18 mouse cellular contexts compared by ENCODE assay signal in the genomic region with DNA sequence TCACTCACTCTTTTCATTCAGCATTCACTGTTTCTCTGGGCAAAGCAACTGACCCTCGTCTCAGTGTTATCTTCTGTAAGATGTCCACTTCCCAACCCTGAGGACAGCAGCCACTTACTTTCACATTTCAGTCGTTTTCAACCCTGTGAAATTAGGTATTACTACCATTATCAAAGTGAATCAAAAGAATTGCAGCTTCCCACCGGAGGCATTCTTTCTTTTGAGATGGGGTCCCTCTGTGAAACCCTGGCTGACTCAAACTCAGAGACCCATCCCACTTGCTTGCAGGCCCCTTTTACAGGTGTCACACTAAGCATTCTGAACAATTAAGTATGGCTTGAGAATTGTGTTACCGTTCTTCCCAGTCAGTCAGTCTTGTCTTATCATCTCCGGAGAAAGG. TPM values are rescaled to one million over a fixed set of nuclear protein-coding genes. Genes with fewer than 3 reads are reported as not detected.
DNase-seq lines count a peak whose midpoint lies in the region; ATAC-seq and TF ChIP-seq lines count a peak whose summit lies in the region.
"Had no signal": no experiment of that assay in that cellular context is flagged by ENCODE, and none has a peak within 500 bp of the region (broad histone marks: within the 10 kb centered on the region; RNA-seq: fewer than 3 reads in every experiment).

No protein-coding gene starts in this region.

- no peak overlapping the region for H3K4me3 ChIP-seq in forebrain, embryonic 13.5 days
- H3K4me3 ChIP-seq in forebrain, embryonic 15.5 days: no peak overlapping the region
- no peak overlapping the region for H3K4me3 ChIP-seq in kidney, embryonic 16.5 days (ENCODE audit: low read length)
- no peak overlapping the region for H3K4me3 ChIP-seq in CH12.LX (replicated peaks in 1 of 3; ENCODE audit: low read depth in 2 of 3, low read length in 2 of 3, poor library complexity in 1 of 3)
- peak overlapping the region; percentile 22; the same call in 1 of the 2 replicates for H3K4me3 ChIP-seq in embryonic facial prominence, embryonic 10.5 days
- H3K4me3 ChIP-seq: heart, embryonic 10.5 days had no signal

- H3K79me2 ChIP-seq in CH12.LX (replicated peaks; ENCODE audit: control insufficient read depth, extremely low read depth, insufficient read depth, poor library complexity, severe bottlenecking): peaks cover 74% of the 10 kb centered on the region

- dilution Hi-C loops in CH12.LX (cut with MboI; ENCODE audit: extremely low pct_ligation_motif_present, extremely low pct_unique_long_range_greater_than_20kb, low sequenced_read_pairs): no loop called here

- no peak overlapping the region for H3K27ac ChIP-seq in forebrain, embryonic 13.5 days
- H3K27ac ChIP-seq in forebrain, embryonic 15.5 days (replicated peaks): no peak overlapping the region
- H3K27ac ChIP-seq in kidney, embryonic 16.5 days (ENCODE audit: low read length): peak overlapping the region; percentile 34; the same call in 1 of the 2 replicates
- peak overlapping the region; percentile 68; the same call in 1 of the 2 replicates for H3K27ac ChIP-seq in CH12.LX (ENCODE audit: insufficient read depth, low read depth)
- H3K27ac ChIP-seq in embryonic facial prominence, embryonic 10.5 days (replicated peaks): no peak overlapping the region
- H3K27ac ChIP-seq: heart, embryonic 10.5 days had no signal

- no peak for DNase-seq in kidney, adult 9 months
- no peak for DNase-seq in CH12.LX (ENCODE audit: extremely low read depth)
- no peak for DNase-seq in embryonic facial prominence, embryonic 10.5 days (ENCODE audit: low spot score)
- no peak for DNase-seq in left cerebral cortex, postnatal 4 days
- DNase-seq in frontal cortex, postnatal 25 days (ENCODE audit: low spot score in 2 of 2): no peak
- DNase-seq: adrenal gland, adult 2 months; cerebellum, adult 8-10 months; forebrain, postnatal 0 days; heart, postnatal 14 days; kidney, postnatal 25 days; liver; liver, postnatal 0 days; lung, postnatal 10 days; right cerebral cortex, postnatal 25 days had no signal

- peaks cover 6% of the 10 kb centered on the region; the same call in 1 of the 2 replicates for H3K36me3 ChIP-seq in forebrain, embryonic 13.5 days (ENCODE audit: poor library complexity, severe bottlenecking)
- H3K36me3 ChIP-seq in forebrain, embryonic 15.5 days: no peaks in the 10 kb centered on the region
- H3K36me3 ChIP-seq in kidney, embryonic 16.5 days (ENCODE audit: insufficient read depth, low read length): 0 out of 2 replicates have a peak, but pooled peaks cover 4% of the 10 kb centered on the region
- H3K36me3 ChIP-seq in CH12.LX (replicated peaks in 1 of 2; ENCODE audit: control insufficient read depth in 1 of 2, insufficient read depth in 1 of 2, low read length in 1 of 2): peaks cover 0 to 32% of the 10 kb centered on the region in 2 experiments
- H3K36me3 ChIP-seq in embryonic facial prominence, embryonic 10.5 days (replicated peaks): peaks cover 45% of the 10 kb centered on the region

- H3K27me3 ChIP-seq in forebrain, embryonic 13.5 days: no peaks in the 10 kb centered on the region
- H3K27me3 ChIP-seq in forebrain, embryonic 15.5 days: no peaks in the 10 kb centered on the region
- no peaks in the 10 kb centered on the region for H3K27me3 ChIP-seq in kidney, embryonic 16.5 days (ENCODE audit: insufficient read depth, low read length)
- H3K27me3 ChIP-seq in CH12.LX (replicated peaks): no peaks in the 10 kb centered on the region
- no peaks in the 10 kb centered on the region for H3K27me3 ChIP-seq in embryonic facial prominence, embryonic 10.5 days (replicated peaks; ENCODE audit: low read depth, poor library complexity, severe bottlenecking)

- H3K4me1 ChIP-seq in forebrain, embryonic 13.5 days: peaks cover 31% of the 10 kb centered on the region
- peaks cover 29% of the 10 kb centered on the region for H3K4me1 ChIP-seq in forebrain, embryonic 15.5 days
- H3K4me1 ChIP-seq in kidney, embryonic 16.5 days (ENCODE audit: insufficient read depth, low read length): peaks cover 32% of the 10 kb centered on the region
- H3K4me1 ChIP-seq in CH12.LX (ENCODE audit: control insufficient read depth in 1 of 2, insufficient read depth in 2 of 2): peaks cover 6 to 52% of the 10 kb centered on the region in 2 experiments; a peak in 3 of 4 replicates
- H3K4me1 ChIP-seq in embryonic facial prominence, embryonic 10.5 days: peaks cover 27% of the 10 kb centered on the region

- WGBS in forebrain, embryonic 13.5 days: 47% methylated on average over 5 of the region's 5 CpGs
- WGBS in forebrain, embryonic 15.5 days: 50% methylated on average over 5 of the region's 5 CpGs
- WGBS in kidney, embryonic 16.5 days: 56% methylated on average over 5 of the region's 5 CpGs
- 62% methylated on average over 5 of the region's 5 CpGs for WGBS in embryonic facial prominence, embryonic 10.5 days

- in situ Hi-C loops in CH12.LX (cut with MboI; ENCODE audit: low pct_ligation_motif_present, low pct_unique_long_range_greater_than_20kb, low sequenced_read_pairs): loop anchor here (25.0 kb wide), 1 partner anchor 170 kb away; a partner anchor contains a TSS

- no peaks in the 10 kb centered on the region for H3K9me3 ChIP-seq in forebrain, embryonic 13.5 days (replicated peaks)
- H3K9me3 ChIP-seq in forebrain, embryonic 15.5 days: no peaks in the 10 kb centered on the region
- no peaks in the 10 kb centered on the region for H3K9me3 ChIP-seq in kidney, embryonic 16.5 days (ENCODE audit: low read length)
- no peaks in the 10 kb centered on the region for H3K9me3 ChIP-seq in CH12.LX (replicated peaks; ENCODE audit: low read length)
- no peaks in the 10 kb centered on the region for H3K9me3 ChIP-seq in embryonic facial prominence, embryonic 10.5 days
- H3K9me3 ChIP-seq: heart, embryonic 10.5 days had no signal

- H3K9ac ChIP-seq in forebrain, embryonic 13.5 days: no peak overlapping the region
- H3K9ac ChIP-seq in forebrain, embryonic 15.5 days (replicated peaks): no peak overlapping the region
- H3K9ac ChIP-seq in kidney, embryonic 16.5 days (replicated peaks; ENCODE audit: low read length): 0 out of 2 replicates have a peak overlapping the region, but pooled peaks have one; percentile 35
- H3K9ac ChIP-seq in CH12.LX (ENCODE audit: insufficient read depth, low read depth): peak overlapping the region; percentile 44; the same call in 1 of the 2 replicates
- H3K9ac ChIP-seq: forebrain, postnatal 0 days; liver, postnatal 0 days had no signal

- intact Hi-C loops in left cerebral cortex, postnatal 4 days (cut with DNase I): no loop called here

- TF ChIP-seq RAD21 in CH12.LX (IDR thresholded peaks at IDR 0.05; ENCODE audit: low read depth, low read length): no peak

- peak overlapping the region; percentile 37 for H3K4me2 ChIP-seq in forebrain, embryonic 13.5 days
- H3K4me2 ChIP-seq in forebrain, embryonic 15.5 days (replicated peaks): no peak overlapping the region
- no peak overlapping the region; the same call in 1 of the 2 replicates for H3K4me2 ChIP-seq in kidney, embryonic 16.5 days (replicated peaks; ENCODE audit: low read depth, low read length)
- H3K4me2 ChIP-seq in CH12.LX (ENCODE audit: insufficient read depth, low read depth, poor library complexity, severe bottlenecking): peak overlapping the region; percentile 96

- no peak for TF ChIP-seq EP300 in CH12.LX (IDR thresholded peaks at IDR 0.05; ENCODE audit: low read length)

- no peak for TF ChIP-seq POLR2A in CH12.LX (IDR thresholded peaks at IDR 0.05; ENCODE audit: low read depth, low read length)

- no peak for ATAC-seq in forebrain, embryonic 13.5 days
- ATAC-seq in forebrain, embryonic 15.5 days (replicated peaks): no peak
- ATAC-seq in kidney, embryonic 16.5 days (ENCODE audit: low FRiP score, low TSS enrichment): no peak
- ATAC-seq: forebrain, postnatal 0 days; liver, postnatal 0 days had no signal

- TF ChIP-seq CTCF in CH12.LX (conservative IDR thresholded peaks at IDR 0.05 in 1 of 2, IDR thresholded peaks at IDR 0.05 in 1 of 2; ENCODE audit: low read depth in 2 of 2, low read length in 2 of 2): no peak

TF ChIP-seq in CH12.LX, 34 proteins besides CTCF, POLR2A, EP300 and RAD21 (continues in another document):
- no peak for TF ChIP-seq RCOR1 (conservative IDR thresholded peaks at IDR 0.05; ENCODE audit: low read depth, low read length)
- no peak for TF ChIP-seq PAX5 (IDR thresholded peaks at IDR 0.05; ENCODE audit: low read length)
- no peak for TF ChIP-seq IRF4 (IDR thresholded peaks at IDR 0.05; ENCODE audit: low read depth, low read length)
- TF ChIP-seq KAT2A (IDR thresholded peaks at IDR 0.05; ENCODE audit: insufficient replicate concordance, low read length): no peak
- no peak for TF ChIP-seq POLR2AphosphoS2 (IDR thresholded peaks at IDR 0.05; ENCODE audit: low read depth, low read length)
- no peak for TF ChIP-seq MXI1 (IDR thresholded peaks at IDR 0.05; ENCODE audit: low read depth, low read length)
- no peak for TF ChIP-seq ZC3H11A (IDR thresholded peaks at IDR 0.05; ENCODE audit: low read depth, low read length)
- no peak for TF ChIP-seq MAZ (IDR thresholded peaks at IDR 0.05; ENCODE audit: low read depth, low read length)
- TF ChIP-seq MAX (IDR thresholded peaks at IDR 0.05; ENCODE audit: low read length): no peak
- no peak for TF ChIP-seq JUND (conservative IDR thresholded peaks at IDR 0.05; ENCODE audit: low read depth, low read length)
- no peak for TF ChIP-seq E2F4 (IDR thresholded peaks at IDR 0.05; ENCODE audit: insufficient replicate concordance, low read depth, low read length)

RNA-seq across cellular contexts. Expression of a gene that starts 4.4 kb away (rescaled TPM):
- 187 and 207 TPM in 2 replicates for polyA plus RNA-seq in forebrain, embryonic 13.5 days (2015; fragmentation: Nextera tagmentation; extraction: Ambion mirVana)
- polyA plus RNA-seq in forebrain, embryonic 15.5 days (2015; fragmentation: Nextera tagmentation; extraction: Ambion mirVana): 122 and 125 TPM in 2 replicates
- polyA plus RNA-seq in kidney, embryonic 16.5 days (2015; fragmentation: Nextera tagmentation; extraction: Ambion mirVana): 142 and 145 TPM in 2 replicates
- total RNA-seq in CH12.LX (2012; rRNA removed): 57.5 and 66.6 TPM in 2 replicates
- 140 and 146 TPM in 2 replicates for total RNA-seq in CH12.LX (2014; rRNA removed)
- polyA plus RNA-seq in CH12.LX (2012; ENCODE audit: insufficient read length, low read depth): 64.7 and 82.3 TPM in 2 replicates
- polyA plus RNA-seq in embryonic facial prominence, embryonic 10.5 days (2016; fragmentation: Nextera tagmentation; extraction: Ambion mirVana): 306 and 334 TPM in 2 replicates
- total RNA-seq in left cerebral cortex, postnatal 4 days (2021): 1 to 10 TPM; 8.2 to 9.6 TPM

RNA-seq across cellular contexts. Expression of a gene that starts 45.8 kb away (rescaled TPM):
- polyA plus RNA-seq in forebrain, embryonic 13.5 days (2015; fragmentation: Nextera tagmentation; extraction: Ambion mirVana): 11.0 and 16.0 TPM in 2 replicates
- polyA plus RNA-seq in forebrain, embryonic 15.5 days (2015; fragmentation: Nextera tagmentation; extraction: Ambion mirVana): 9.9 and 10.6 TPM in 2 replicates
- polyA plus RNA-seq in kidney, embryonic 16.5 days (2015; fragmentation: Nextera tagmentation; extraction: Ambion mirVana): 18.0 and 19.0 TPM in 2 replicates
- total RNA-seq in CH12.LX (2012; rRNA removed): 0.92 and 0.93 TPM in 2 replicates
- 2.0 TPM in 2 replicates for total RNA-seq in CH12.LX (2014; rRNA removed)
- polyA plus RNA-seq in CH12.LX (2012; ENCODE audit: insufficient read length, low read depth): 2.9 and 3.2 TPM in 2 replicates
- polyA plus RNA-seq in embryonic facial prominence, embryonic 10.5 days (2016; fragmentation: Nextera tagmentation; extraction: Ambion mirVana): 16.9 and 17.0 TPM in 2 replicates
- total RNA-seq in left cerebral cortex, postnatal 4 days (2021): 10 to 100 TPM in 1 of 2 experiments, 1 to 10 TPM in 1; 9.5 to 11.5 TPM

Comparison
In these comparisons a context has a peak if more than half of its experiments do, and no peak if none do; other contexts are left out.
1. H3K4me2 ChIP-seq: peak in forebrain, embryonic 13.5 days (single experiment) and CH12.LX (single experiment); none in forebrain, embryonic 15.5 days (single experiment) and kidney, embryonic 16.5 days (single experiment).
2. H3K27ac ChIP-seq: peak in kidney, embryonic 16.5 days (single experiment) and CH12.LX (single experiment); none in forebrain, embryonic 13.5 days (single experiment), forebrain, embryonic 15.5 days (single experiment) and embryonic facial prominence, embryonic 10.5 days (single experiment).
3. H3K9ac ChIP-seq: peak in kidney, embryonic 16.5 days (single experiment) and CH12.LX (single experiment); none in forebrain, embryonic 13.5 days (single experiment) and forebrain, embryonic 15.5 days (single experiment).